31 mouse cellular contexts compared by ENCODE assay signal in genomic region chr15:89434136-89434535, GRCm38 (mm10). TPM values are rescaled to one million over a fixed set of nuclear protein-coding genes. Genes with fewer than 3 reads are reported as not detected.
"Had no signal": no experiment of that assay in that cellular context is flagged by ENCODE, and none has a peak within 500 bp of the region (broad histone marks: within the 10 kb centered on the region; RNA-seq: fewer than 3 reads in every experiment).

No protein-coding gene starts in this region.

- H3K27me3 ChIP-seq: heart, embryonic 12.5 days; hindbrain, embryonic 12.5 days; intestine, embryonic 15.5 days; limb, embryonic 12.5 days had no signal

- H3K4me2 ChIP-seq: heart, embryonic 12.5 days; hindbrain, embryonic 12.5 days; hindbrain, embryonic 14.5 days; intestine, embryonic 15.5 days; limb, embryonic 12.5 days; liver, embryonic 11.5 days had no signal

- H3K27ac ChIP-seq: gastrocnemius, adult 2 months; heart, embryonic 10.5 days; hindbrain, embryonic 10.5 days; hindbrain, embryonic 12.5 days; hindbrain, embryonic 14.5 days; intestine, embryonic 15.5 days; layer of hippocampus, adult 2 months; limb, embryonic 10.5 days; limb, embryonic 12.5 days; liver, embryonic 14.5 days had no signal

- H3K36me3 ChIP-seq: heart, embryonic 10.5 days; heart, embryonic 12.5 days; hindbrain, embryonic 10.5 days; hindbrain, embryonic 12.5 days; intestine, embryonic 15.5 days; limb, embryonic 10.5 days; limb, embryonic 12.5 days had no signal

- DNase-seq: gastrocnemius, adult 2 months; gastrocnemius, postnatal 10 days; gastrocnemius, postnatal 25 days; heart, postnatal 10 days; heart, postnatal 4 days; kidney, adult 18-20 months; kidney, adult 8-10 months; kidney, postnatal 10 days; kidney, postnatal 25 days; kidney, postnatal 4 days; layer of hippocampus, postnatal 36 days; liver had no signal

- ATAC-seq: hindbrain, embryonic 16.5 days; inflammation-experienced regulatory T-cells, adult 6 months; intestine, embryonic 15.5 days; intestine, postnatal 0 days had no signal

- H3K4me3 ChIP-seq: gastrocnemius, adult 2 months; heart, embryonic 10.5 days; heart, embryonic 12.5 days; hindbrain, embryonic 10.5 days; hindbrain, embryonic 12.5 days; intestine, embryonic 15.5 days; layer of hippocampus, adult 2 months; limb, embryonic 10.5 days; limb, embryonic 12.5 days had no signal

- H3K9ac ChIP-seq: heart, embryonic 12.5 days; hindbrain, embryonic 12.5 days; hindbrain, embryonic 14.5 days; intestine, embryonic 15.5 days; limb, embryonic 12.5 days; liver, embryonic 14.5 days had no signal

- H3K4me1 ChIP-seq: heart, embryonic 10.5 days; intestine, embryonic 15.5 days; limb, embryonic 10.5 days had no signal

- H3K9me3 ChIP-seq: heart, embryonic 10.5 days; heart, embryonic 12.5 days; hindbrain, embryonic 10.5 days; hindbrain, embryonic 12.5 days; intestine, embryonic 15.5 days; limb, embryonic 10.5 days; limb, embryonic 12.5 days had no signal

RNA-seq across cellular contexts. Expression of gene Gm44502, which starts 4.6 kb away (rescaled TPM):
- total RNA-seq: gastrocnemius, postnatal 25 days; layer of hippocampus, postnatal 14 days; left cerebral cortex, postnatal 14 days had no signal
- polyA plus RNA-seq: hindbrain, embryonic 10.5 days; hindbrain, embryonic 12.5 days; hindbrain, embryonic 14.5 days; intestine, embryonic 15.5 days; intestine, postnatal 0 days; kidney, embryonic 14.5 days; kidney, embryonic 16.5 days; limb, embryonic 10.5 days; limb, embryonic 12.5 days; liver, embryonic 11.5 days had no signal

RNA-seq across cellular contexts. Expression of gene Mapk8ip2, which starts 19.6 kb away (rescaled TPM):
- total RNA-seq: granulocyte monocyte progenitor cell, adult 5-6 weeks had no signal
